Mouse (Mus musculus) megakaryocyte, embryonic 14.5 days (primary cell): ENCODE measurements at regions not wholly inside any gene's neighbourhood (a gene's known extent, or its start where the extent isn't known, plus 50 kb on each side); places are given as distances from the start of the nearest gene placed in this dataset.
A peak's percentile ranks its signal among the peaks of the same experiment; 100 is the strongest.

Experiments
- H3K27me3 ChIP-seq: replicated peaks from 2 replicates; pipeline ENCODE3; 2012; ENCODE audit warnings: inconsistent platforms
- H3K36me3 ChIP-seq: replicated peaks from 2 replicates; pipeline ENCODE3; 2012; ENCODE audit warnings: low read length, inconsistent platforms, mixed read lengths
- H3K4me1 ChIP-seq: 2 replicates; pipeline ENCODE4 v1.6.1; 2012; ENCODE audit warnings: inconsistent platforms
- H3K4me3 ChIP-seq: replicated peaks from 2 replicates; pipeline ENCODE3; 2012; ENCODE audit warnings: moderate library complexity, mild to moderate bottlenecking, inconsistent platforms
- H3K9me3 ChIP-seq: 2 replicates; pipeline ENCODE4 v1.6.1; 2012; ENCODE audit warnings: inconsistent platforms
- FLI1 ChIP-seq: IDR thresholded peaks from 2 replicates; pipeline ENCODE4 v1.6.1; 2012; ENCODE audit warnings: low read length, inconsistent platforms, mixed read lengths
- GATA1 ChIP-seq: IDR thresholded peaks from 3 replicates; pipeline ENCODE4 v1.6.1; 2012; ENCODE audit warnings: mixed read lengths, low read length, inconsistent platforms, borderline replicate concordance

- TF ChIP-seq FLI1 (no peak), GATA1 (no peak)
- H3K27me3 ChIP-seq = no peaks in the 10 kb centered on the region
- no peaks in the 10 kb centered on the region for H3K4me1 ChIP-seq
- H3K4me3 ChIP-seq = no peak overlapping the region
- H3K36me3 ChIP-seq = no peaks in the 10 kb centered on the region
- H3K9me3 ChIP-seq = peaks cover 46% of the 10 kb centered on the region
Measured at GRCm38 (mm10) chr17:49243419-49243818, 184.7 kb upstream of the Mocs1 start.

GRCm38 (mm10) chr17:49245013-49245412 lies 183.1 kb upstream of the Mocs1 start:
- H3K4me3 ChIP-seq = no peak overlapping the region
- TF ChIP-seq FLI1 (no peak), GATA1 (no peak)
- no peaks in the 10 kb centered on the region for H3K4me1 ChIP-seq
- H3K27me3 ChIP-seq = no peaks in the 10 kb centered on the region
- H3K9me3 ChIP-seq = peaks cover 54% of the 10 kb centered on the region
- H3K36me3 ChIP-seq = no peaks in the 10 kb centered on the region

GRCm38 (mm10) chr17:49247215-49247614 lies 180.9 kb upstream of the Mocs1 start:
- Histone ChIP-seq H3K4me1 (no peaks in the 10 kb centered on the region), H3K9me3 (peaks cover 42% of the 10 kb centered on the region), H3K4me3 (no peak overlapping the region), H3K36me3 (no peaks in the 10 kb centered on the region), H3K27me3 (no peaks in the 10 kb centered on the region)
- TF ChIP-seq GATA1 = no peak
- no peak for TF ChIP-seq FLI1

GRCm38 (mm10) chr17:49250726-49251537 lies 177.2 kb upstream of the Mocs1 start:
- H3K4me1 ChIP-seq = no peaks in the 10 kb centered on the region
- H3K9me3 ChIP-seq = peaks cover 29% of the 10 kb centered on the region
- no peak overlapping the region for H3K4me3 ChIP-seq
- H3K36me3 ChIP-seq = no peaks in the 10 kb centered on the region
- no peaks in the 10 kb centered on the region for H3K27me3 ChIP-seq
- no peak for TF ChIP-seq FLI1
- TF ChIP-seq GATA1 = no peak

- Histone ChIP-seq H3K27me3 (no peaks in the 10 kb centered on the region), H3K9me3 (peaks cover 27% of the 10 kb centered on the region), H3K4me1 (no peaks in the 10 kb centered on the region), H3K4me3 (no peak overlapping the region), H3K36me3 (no peaks in the 10 kb centered on the region)
- TF ChIP-seq GATA1 (no peak), FLI1 (no peak)
Measured at GRCm38 (mm10) chr17:49252271-49252670, 175.9 kb upstream of the Mocs1 start.

- H3K36me3 ChIP-seq = no peaks in the 10 kb centered on the region
- H3K27me3 ChIP-seq = no peaks in the 10 kb centered on the region
- TF ChIP-seq GATA1 (no peak), FLI1 (no peak)
- H3K4me3 ChIP-seq = no peak overlapping the region
- peaks cover 22% of the 10 kb centered on the region for H3K9me3 ChIP-seq
- no peaks in the 10 kb centered on the region for H3K4me1 ChIP-seq
Measured at GRCm38 (mm10) chr17:49258496-49258895, 169.7 kb upstream of the Mocs1 start.

GRCm38 (mm10) chr17:49262394-49262793 lies 165.8 kb upstream of the Mocs1 start:
- H3K9me3 ChIP-seq = peaks cover 29% of the 10 kb centered on the region
- H3K4me1 ChIP-seq = no peaks in the 10 kb centered on the region
- TF ChIP-seq GATA1 = no peak
- TF ChIP-seq FLI1 = no peak
- H3K36me3 ChIP-seq = no peaks in the 10 kb centered on the region
- no peak overlapping the region for H3K4me3 ChIP-seq
- no peaks in the 10 kb centered on the region for H3K27me3 ChIP-seq

- Histone ChIP-seq H3K36me3 (no peaks in the 10 kb centered on the region), H3K9me3 (peaks cover 45% of the 10 kb centered on the region), H3K4me3 (no peak overlapping the region), H3K4me1 (no peaks in the 10 kb centered on the region), H3K27me3 (no peaks in the 10 kb centered on the region)
- no peak for TF ChIP-seq GATA1
- TF ChIP-seq FLI1 = no peak
Measured at GRCm38 (mm10) chr17:49266343-49266742, 161.8 kb upstream of the Mocs1 start.

GRCm38 (mm10) chr17:49269943-49270342 lies 158.2 kb upstream of the Mocs1 start:
- Histone ChIP-seq H3K9me3 (peaks cover 67% of the 10 kb centered on the region), H3K4me1 (no peaks in the 10 kb centered on the region), H3K36me3 (no peaks in the 10 kb centered on the region), H3K27me3 (no peaks in the 10 kb centered on the region), H3K4me3 (peak overlapping the region; percentile 25)
- TF ChIP-seq GATA1 (no peak), FLI1 (no peak)

- H3K27me3 ChIP-seq = no peaks in the 10 kb centered on the region
- peaks cover 80% of the 10 kb centered on the region for H3K9me3 ChIP-seq
- H3K4me3 ChIP-seq = no peak overlapping the region
- no peak for TF ChIP-seq FLI1
- TF ChIP-seq GATA1 = no peak
- no peaks in the 10 kb centered on the region for H3K36me3 ChIP-seq
- no peaks in the 10 kb centered on the region for H3K4me1 ChIP-seq
Measured at GRCm38 (mm10) chr17:49272661-49273448, 155.3 kb upstream of the Mocs1 start.
